Mouse (Mus musculus): ENCODE measurements around the gene 1700019D03Rik.

GRCm38 (mm10) chr1:53063921-53064320, 43.9 kb upstream of the 1700019D03Rik start:
- TF ChIP-seq POLR2A (IDR thresholded peaks at IDR 0.05; ENCODE audit: insufficient read depth, low read length) = no peak
- TF ChIP-seq EP300 (IDR thresholded peaks at IDR 0.05; ENCODE audit: insufficient read depth, low read depth, low read length) = no peak

Measured in ES-Bruce4 (cell line).